Mouse (Mus musculus) gastrocnemius, adult 2 months (tissue): ENCODE measurements around the gene Agpat2. TPM values are rescaled to one million over a fixed set of nuclear protein-coding genes. Genes with fewer than 3 reads are reported as not detected.

Experiments
- DNase-seq: peaks from one replicate; pipeline ENCODE4 v3.0.0; 2022
- H3K27ac ChIP-seq: fragments of 200-600 bp; 2 replicates; pipeline ENCODE4 v1.8.1; 2022; ENCODE audit warnings: mild to moderate bottlenecking
- H3K4me3 ChIP-seq: fragments of 200-600 bp; 2 replicates; pipeline ENCODE4 v1.8.1; 2022; ENCODE audit warnings: mild to moderate bottlenecking, moderate library complexity
- CTCF ChIP-seq: fragments of 200-600 bp; IDR thresholded peaks from 2 replicates; pipeline ENCODE4 v1.8.1; 2022; ENCODE audit warnings: antibody characterized with exemption, mild to moderate bottlenecking, moderate library complexity
- intact Hi-C: fragments of 180-260 bp; cut with DNase I; formaldehyde crosslinking; loops from one replicate; pipeline ENCODE4 v1.15.1; 2025
- total RNA-seq, 2 experiments: library from RNA; stranded (reverse); gene quantifications; 2 replicates each; pipeline ENCODE4 v1.2.3; 2021

Gene Agpat2
- total RNA-seq, 2 experiments from 2014 or later = 2.8 to 7.3 TPM

GRCm38 (mm10) chr2:26576462-26576861 is 27.8 kb downstream of the Agpat2 start:
- no peak for DNase-seq
- intact Hi-C loops = no loop called here
- peak overlapping the region; percentile 59 for H3K4me3 ChIP-seq
- TF ChIP-seq CTCF = no peak
- peak overlapping the region; percentile 89 for H3K27ac ChIP-seq

GRCm38 (mm10) chr2:26575865-26576264 is 28.4 kb downstream of the Agpat2 start:
- DNase-seq = peak; percentile 65
- Histone ChIP-seq H3K27ac (peak overlapping the region; percentile 89), H3K4me3 (peak overlapping the region; percentile 54)
- TF ChIP-seq CTCF = no peak
- intact Hi-C loops = no loop called here

- intact Hi-C loops = no loop called here
- no peak for TF ChIP-seq CTCF
- Histone ChIP-seq H3K27ac (peak overlapping the region; percentile 89), H3K4me3 (peak overlapping the region; percentile 54)
- DNase-seq = no peak
Measured at GRCm38 (mm10) chr2:26575378-26575777, 28.8 kb downstream of the Agpat2 start.

GRCm38 (mm10) chr2:26574862-26575261 is 29.4 kb downstream of the Agpat2 start:
- DNase-seq = no peak
- peak overlapping the region; percentile 89 for H3K27ac ChIP-seq
- H3K4me3 ChIP-seq = peak overlapping the region; percentile 54
- TF ChIP-seq CTCF = no peak
- intact Hi-C loops = no loop called here

GRCm38 (mm10) chr2:26573807-26574206 is 30.4 kb downstream of the Agpat2 start:
- intact Hi-C loops = no loop called here
- Histone ChIP-seq H3K4me3 (peak overlapping the region; percentile 54), H3K27ac (peak overlapping the region; percentile 89)
- no peak for TF ChIP-seq CTCF
- no peak for DNase-seq

GRCm38 (mm10) chr2:26573396-26573795 is 30.8 kb downstream of the Agpat2 start:
- TF ChIP-seq CTCF = no peak
- peak overlapping the region; percentile 89 for H3K27ac ChIP-seq
- intact Hi-C loops = no loop called here
- peak overlapping the region; percentile 54 for H3K4me3 ChIP-seq
- peak; percentile 53 for DNase-seq

- peak; percentile 59 for DNase-seq
- no peak for TF ChIP-seq CTCF
- peak overlapping the region; percentile 57 for H3K4me3 ChIP-seq
- intact Hi-C loops = loop anchor here (2.0 kb wide), 1 partner anchor 13 kb away; no protein-coding TSS in a partner anchor
- peak overlapping the region; percentile 89 for H3K27ac ChIP-seq
Measured at GRCm38 (mm10) chr2:26571826-26572225, 32.4 kb downstream of the Agpat2 start.

- TF ChIP-seq CTCF = peak; percentile 21; the same call in 1 of the 2 replicates
- Histone ChIP-seq H3K4me3 (peak overlapping the region; percentile 57), H3K27ac (peak overlapping the region; percentile 89)
- DNase-seq = peak; percentile 45
- intact Hi-C loops = loop anchor here (2.0 kb wide), 1 partner anchor 13 kb away; no protein-coding TSS in a partner anchor
Measured at GRCm38 (mm10) chr2:26571400-26571799, 32.8 kb downstream of the Agpat2 start.

GRCm38 (mm10) chr2:26570034-26570433 is 34.2 kb downstream of the Agpat2 start:
- Histone ChIP-seq H3K4me3 (peak overlapping the region; percentile 57), H3K27ac (peak overlapping the region; percentile 89)
- peak; percentile 59 for DNase-seq
- intact Hi-C loops = loop anchor here (2.0 kb wide), 1 partner anchor 15 kb away; no protein-coding TSS in a partner anchor
- peak; percentile 70 for TF ChIP-seq CTCF

- Histone ChIP-seq H3K27ac (no peak overlapping the region), H3K4me3 (no peak overlapping the region)
- DNase-seq = peak; percentile 70
- TF ChIP-seq CTCF = peak; percentile 80
- intact Hi-C loops = loop anchor here (1.0 to 2.0 kb wide), 2 partner anchors 117 to 267 kb away; no protein-coding TSS in a partner anchor
Measured at GRCm38 (mm10) chr2:26566221-26566620, 38.0 kb downstream of the Agpat2 start.

GRCm38 (mm10) chr2:26561351-26562016 is 42.7 kb downstream of the Agpat2 start:
- peak; percentile 34 for DNase-seq
- Histone ChIP-seq H3K4me3 (no peak overlapping the region), H3K27ac (peak overlapping the region; percentile 20; the same call in 1 of the 2 replicates)
- no peak; the same call in none of the 2 replicates for TF ChIP-seq CTCF
- intact Hi-C loops = loop anchor here (1.0 to 5.0 kb wide), 2 partner anchors 112 to 234 kb away; no protein-coding TSS in a partner anchor

- intact Hi-C loops = loop anchor here (5.0 kb wide), 1 partner anchor 233 kb away; no protein-coding TSS in a partner anchor
- no peak overlapping the region for H3K4me3 ChIP-seq
- DNase-seq = no peak
- no peak overlapping the region for H3K27ac ChIP-seq
- TF ChIP-seq CTCF = no peak
Measured at GRCm38 (mm10) chr2:26560506-26560905, 43.7 kb downstream of the Agpat2 start.

GRCm38 (mm10) chr2:26556535-26556993 is 47.7 kb downstream of the Agpat2 start:
- intact Hi-C loops = no loop called here
- peak; percentile 31 for DNase-seq
- peak overlapping the region; percentile 57 for H3K27ac ChIP-seq
- no peak overlapping the region for H3K4me3 ChIP-seq
- no peak for TF ChIP-seq CTCF
